Mouse (Mus musculus) lung, postnatal 0 days (tissue): Measurements from ENCODE around the gene Tnnc2. TPM values are rescaled to one million over a fixed set of nuclear protein-coding genes. Genes with fewer than 3 reads are reported as not detected.

Experiments used
- ATAC-seq: fragments of 200-750 bp; cut with Nextera tagmentation; 2 replicates; pipeline ENCODE4 v1.8.0; 2017; ENCODE audit warnings: moderate library complexity
- DNase-seq: peaks from one replicate; pipeline ENCODE4 v3.0.0-alpha.2; 2016; ENCODE audit warnings: low spot score
- H3K27ac ChIP-seq: fragments of 300-500 bp; sonication (generic); 2 replicates; pipeline ENCODE4 v1.5.1; 2014; ENCODE audit warnings: antibody characterized with exemption, mild to moderate bottlenecking, low read length, mixed read lengths
- H3K27me3 ChIP-seq: fragments of 300-500 bp; sonication (generic); replicated peaks from 2 replicates; pipeline ENCODE4 v1.6.1; 2014; ENCODE audit warnings: low read length, mixed read lengths; ENCODE audit not compliant: insufficient read depth
- H3K36me3 ChIP-seq: fragments of 300-500 bp; sonication (generic); 2 replicates; pipeline ENCODE4 v1.6.1; 2014; ENCODE audit warnings: low read length, mixed read lengths; ENCODE audit not compliant: insufficient read depth
- H3K4me1 ChIP-seq: fragments of 300-500 bp; sonication (generic); 2 replicates; pipeline ENCODE4 v1.6.1; 2014; ENCODE audit warnings: antibody characterized with exemption, low read depth, low read length, mixed read lengths; ENCODE audit not compliant: insufficient read depth
- H3K4me2 ChIP-seq: fragments of 300-500 bp; sonication (generic); replicated peaks from 2 replicates; pipeline ENCODE4 v1.6.1; 2014; ENCODE audit warnings: low read depth, mild to moderate bottlenecking, low read length, moderate library complexity, mixed read lengths
- H3K4me3 ChIP-seq: fragments of 300-500 bp; sonication (generic); 2 replicates; pipeline ENCODE4 v1.5.1; 2014; ENCODE audit warnings: low read depth, low read length
- H3K9ac ChIP-seq: fragments of 300-500 bp; sonication (generic); replicated peaks from 2 replicates; pipeline ENCODE4 v1.6.1; 2014; ENCODE audit warnings: low read depth, mild to moderate bottlenecking
- H3K9me3 ChIP-seq: fragments of 300-500 bp; sonication (generic); 2 replicates; pipeline ENCODE4 v1.6.1; 2016; ENCODE audit warnings: low read length, mixed read lengths
- CTCF ChIP-seq: IDR thresholded peaks from 2 replicates; pipeline ENCODE4 v1.5.1; 2016; ENCODE audit warnings: antibody characterized with exemption, mild to moderate bottlenecking
- EP300 ChIP-seq: IDR thresholded peaks from 2 replicates; pipeline ENCODE4 v1.6.1; 2016; ENCODE audit warnings: antibody characterized with exemption, mild to moderate bottlenecking, control low read depth
- WGBS: fragments of 180-500 bp; shearing (Covaris S2); extraction: QIAGEN DNeasy Blood & Tissue Kit; methylation state at CpG from one replicate; pipeline ENCODE4 v1.1.7; 2014; 5-methylcytosine and 5-hydroxymethylcytosine counted together
- polyA plus RNA-seq: library from polyadenylated mRNA; unstranded; fragments of >200 nt; fragmentation: Nextera tagmentation; extraction: Ambion mirVana; gene quantifications from 2 replicates; pipeline ENCODE4 v1.2.1, GENCODE M21; 2015

Tnnc2 gene
- polyA plus RNA-seq, 1 experiment from 2014 or later, result 0.47 TPM

DNA sequence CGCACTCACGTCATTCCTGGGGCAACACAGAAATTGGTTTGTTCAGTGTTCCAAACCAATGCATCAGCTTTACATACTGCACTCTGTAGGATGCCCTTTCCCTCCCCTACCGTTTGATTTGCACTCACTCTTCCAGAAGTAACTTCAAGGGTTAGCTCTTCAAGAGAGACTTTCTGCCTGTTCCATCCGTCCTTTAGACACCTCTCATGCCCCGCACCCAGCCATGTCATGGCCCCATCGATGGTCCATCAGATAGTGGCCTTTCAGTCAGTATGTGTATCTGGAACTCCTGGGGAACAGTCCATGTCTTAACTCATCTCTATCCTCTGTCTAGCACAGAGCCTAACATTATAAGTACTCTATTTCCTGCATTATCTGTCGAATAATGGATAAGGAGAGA lies 17.2 kb downstream of the Tnnc2 start:
- Histone ChIP-seq H3K4me1 (no peaks in the 10 kb centered on the region), H3K4me2 (no peak overlapping the region), H3K9me3 (no peaks in the 10 kb centered on the region), H3K27me3 (no peaks in the 10 kb centered on the region), H3K9ac (no peak overlapping the region), H3K27ac (no peak overlapping the region), H3K4me3 (no peak overlapping the region), H3K36me3 (peaks cover 28% of the 10 kb centered on the region)
- ATAC-seq, result no peak
- TF ChIP-seq EP300 (no peak), CTCF (no peak)
- DNase-seq, result no peak
- 72% methylated on average over 7 of the region's 7 CpGs for WGBS

- no peak overlapping the region for H3K9ac ChIP-seq
- 99% methylated on average over 4 of the region's 4 CpGs for WGBS
- no peak overlapping the region for H3K27ac ChIP-seq
- no peak overlapping the region for H3K4me2 ChIP-seq
- H3K4me1 ChIP-seq, result no peaks in the 10 kb centered on the region
- H3K27me3 ChIP-seq, result no peaks in the 10 kb centered on the region
- H3K36me3 ChIP-seq, result peaks cover 28% of the 10 kb centered on the region
- TF ChIP-seq EP300, result no peak
- no peak for TF ChIP-seq CTCF
- no peaks in the 10 kb centered on the region for H3K9me3 ChIP-seq
- no peak for ATAC-seq
- H3K4me3 ChIP-seq, result no peak overlapping the region
- no peak for DNase-seq
Observed at GRCm38 (mm10) chr2:164761971-164762370, 17.8 kb downstream of the Tnnc2 start.

- no peak overlapping the region for H3K9ac ChIP-seq
- DNase-seq (no peak), ATAC-seq (no peak)
- H3K4me1 ChIP-seq, result no peaks in the 10 kb centered on the region
- no peaks in the 10 kb centered on the region for H3K27me3 ChIP-seq
- no peak for TF ChIP-seq EP300
- TF ChIP-seq CTCF, result no peak
- H3K9me3 ChIP-seq, result no peaks in the 10 kb centered on the region
- H3K4me2 ChIP-seq, result no peak overlapping the region
- WGBS, result 85% methylated on average over 2 of the region's 2 CpGs
- no peak overlapping the region for H3K27ac ChIP-seq
- H3K4me3 ChIP-seq, result no peak overlapping the region
- H3K36me3 ChIP-seq, result peaks cover 28% of the 10 kb centered on the region
Observed at GRCm38 (mm10) chr2:164761502-164761901, 18.3 kb downstream of the Tnnc2 start.

- 72% methylated on average over 4 of the region's 4 CpGs for WGBS
- no peak overlapping the region for H3K4me2 ChIP-seq
Observed at GRCm38 (mm10) chr2:164760059-164760833, 19.5 kb downstream of the Tnnc2 start.

GRCm38 (mm10) chr2:164758692-164759091 lies 21.1 kb downstream of the Tnnc2 start:
- H3K27me3 ChIP-seq, result no peaks in the 10 kb centered on the region
- H3K27ac ChIP-seq, result no peak overlapping the region
- no peaks in the 10 kb centered on the region for H3K4me1 ChIP-seq
- H3K4me3 ChIP-seq, result no peak overlapping the region
- no peaks in the 10 kb centered on the region for H3K9me3 ChIP-seq
- WGBS, result 54% methylated on average over 1 of the region's 1 CpGs
- no peak for DNase-seq
- peaks cover 47% of the 10 kb centered on the region for H3K36me3 ChIP-seq
- ATAC-seq, result no peak
- no peak for TF ChIP-seq CTCF
- no peak for TF ChIP-seq EP300
- H3K4me2 ChIP-seq, result no peak overlapping the region
- H3K9ac ChIP-seq, result no peak overlapping the region

More at GRCm38 (mm10) chr2:164760059-164760833, 19.5 kb downstream of the Tnnc2 start:
- Histone ChIP-seq H3K4me3 (no peak overlapping the region), H3K27ac (no peak overlapping the region), H3K4me1 (no peaks in the 10 kb centered on the region), H3K27me3 (no peaks in the 10 kb centered on the region), H3K9ac (no peak overlapping the region), H3K9me3 (no peaks in the 10 kb centered on the region), H3K36me3 (peaks cover 36% of the 10 kb centered on the region)
- DNase-seq (no peak), ATAC-seq (no peak)
- no peak for TF ChIP-seq CTCF
- TF ChIP-seq EP300, result no peak

DNA sequence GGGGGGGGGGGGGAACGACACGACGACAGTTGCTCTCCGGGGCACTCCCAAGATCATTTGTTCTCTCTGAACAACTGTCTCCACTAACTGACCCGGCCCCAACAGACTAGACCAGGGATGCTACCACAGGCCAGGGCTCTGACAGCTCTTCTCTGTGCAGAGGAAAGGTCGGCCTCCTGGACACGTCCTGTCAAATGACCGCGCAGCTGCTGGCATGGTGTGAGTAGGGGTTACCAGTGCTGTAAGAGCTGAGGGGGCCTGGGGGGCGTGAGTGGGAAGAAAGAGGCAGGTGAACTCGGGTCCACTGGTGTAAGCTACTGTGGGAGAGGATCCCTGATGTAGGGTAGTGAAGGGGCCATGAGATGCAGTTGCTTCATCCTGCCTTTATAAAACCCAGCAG lies 21.9 kb downstream of the Tnnc2 start:
- H3K27ac ChIP-seq, result no peak overlapping the region
- H3K36me3 ChIP-seq, result peaks cover 42% of the 10 kb centered on the region
- H3K9ac ChIP-seq, result no peak overlapping the region
- no peak for ATAC-seq
- no peaks in the 10 kb centered on the region for H3K9me3 ChIP-seq
- H3K4me3 ChIP-seq, result no peak overlapping the region
- DNase-seq, result no peak
- no peak for TF ChIP-seq CTCF
- TF ChIP-seq EP300, result no peak
- WGBS, result 93% methylated on average over 10 of the region's 11 CpGs
- no peaks in the 10 kb centered on the region for H3K4me1 ChIP-seq
- H3K27me3 ChIP-seq, result no peaks in the 10 kb centered on the region
- no peak overlapping the region for H3K4me2 ChIP-seq

- WGBS, result 69% methylated on average over 2 of the region's 2 CpGs
- Histone ChIP-seq H3K27ac (no peak overlapping the region), H3K4me3 (no peak overlapping the region), H3K4me1 (no peaks in the 10 kb centered on the region), H3K27me3 (no peaks in the 10 kb centered on the region), H3K4me2 (no peak overlapping the region), H3K9ac (no peak overlapping the region), H3K9me3 (no peaks in the 10 kb centered on the region), H3K36me3 (peaks cover 38% of the 10 kb centered on the region)
- DNase-seq (no peak), ATAC-seq (no peak)
- TF ChIP-seq CTCF, result no peak
- TF ChIP-seq EP300, result no peak
Observed at GRCm38 (mm10) chr2:164754800-164755199, 25.0 kb downstream of the Tnnc2 start.
